Mouse (Mus musculus) adipocyte (in vitro differentiated cells): Measurements from ENCODE around the gene Ppard.
A peak's percentile ranks its signal among the peaks of the same experiment; 100 is the strongest.

Experiments
- DNase-seq: peaks from one replicate; pipeline ENCODE4 v3.0.0-alpha.2; 2016; ENCODE audit warnings: low spot score

Ppard gene

DNA sequence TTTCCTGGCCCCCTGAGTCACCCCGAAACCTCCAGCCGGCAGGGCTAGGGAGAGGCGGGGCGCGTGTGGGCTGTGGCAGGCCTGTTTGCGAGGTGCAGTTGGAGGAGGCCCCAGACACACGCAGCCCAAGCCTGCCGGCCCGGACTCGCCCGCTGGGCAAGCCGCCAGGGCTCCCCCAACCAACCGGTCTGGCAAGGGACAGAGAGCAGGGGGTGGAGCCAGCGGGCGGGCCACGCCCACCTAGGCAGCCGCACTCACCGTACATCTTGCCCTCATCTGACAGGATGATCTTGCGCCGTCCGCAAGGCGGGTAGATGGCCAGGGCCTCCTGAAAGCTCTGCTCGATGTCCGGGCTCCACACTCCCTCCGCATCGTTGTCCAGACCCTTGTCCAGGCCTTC lies 108.6 kb downstream of the Ppard start:
- peak; percentile 44 for DNase-seq

DNA sequence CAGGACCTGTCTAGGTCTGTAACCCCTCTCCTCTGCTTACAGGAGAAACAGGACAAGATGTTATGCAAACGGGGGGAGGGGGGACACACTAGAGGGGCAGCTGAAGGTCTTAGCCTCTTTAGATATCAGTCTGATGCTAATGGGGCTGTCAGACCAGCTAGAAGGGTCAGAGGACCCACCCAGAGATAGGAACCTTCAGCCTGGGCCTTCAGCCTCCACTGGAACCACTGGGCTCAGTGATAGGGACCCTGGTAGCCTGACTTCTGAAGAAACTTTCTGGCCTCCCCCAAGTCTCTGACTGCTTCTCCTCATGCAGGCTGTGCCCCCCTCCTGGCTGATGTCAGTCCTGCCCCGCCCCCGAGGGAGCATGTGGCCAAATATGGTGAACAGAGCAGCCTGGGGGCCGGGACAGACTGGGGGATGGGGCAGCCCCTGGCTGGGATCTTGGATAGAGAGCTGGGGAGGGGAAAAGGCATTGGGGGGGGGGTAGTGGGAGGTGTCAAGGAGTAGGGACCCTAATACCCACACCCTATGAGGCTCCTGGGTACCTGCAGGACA lies 111.6 kb downstream of the Ppard start:
- no peak for DNase-seq

DNA sequence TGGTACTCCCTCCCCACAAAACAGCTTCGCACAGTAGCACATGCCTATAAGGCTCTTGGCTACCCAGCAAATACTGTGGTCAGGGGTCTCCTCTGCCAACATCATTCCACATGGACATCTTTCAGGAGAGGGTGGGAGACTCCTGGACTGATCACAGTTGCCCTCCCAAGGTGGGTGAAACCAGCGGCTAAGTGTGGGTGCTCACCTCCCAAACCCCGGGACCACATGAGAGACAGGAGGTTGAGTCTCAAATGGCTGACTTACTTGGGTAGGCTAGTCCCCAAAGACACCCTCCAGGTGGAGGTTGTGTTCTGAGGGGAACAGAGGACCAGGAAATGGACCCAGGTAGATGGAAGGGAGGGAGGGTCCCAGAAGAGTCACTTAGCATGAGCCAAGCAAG lies 112.2 kb downstream of the Ppard start:
- no peak for DNase-seq

DNA sequence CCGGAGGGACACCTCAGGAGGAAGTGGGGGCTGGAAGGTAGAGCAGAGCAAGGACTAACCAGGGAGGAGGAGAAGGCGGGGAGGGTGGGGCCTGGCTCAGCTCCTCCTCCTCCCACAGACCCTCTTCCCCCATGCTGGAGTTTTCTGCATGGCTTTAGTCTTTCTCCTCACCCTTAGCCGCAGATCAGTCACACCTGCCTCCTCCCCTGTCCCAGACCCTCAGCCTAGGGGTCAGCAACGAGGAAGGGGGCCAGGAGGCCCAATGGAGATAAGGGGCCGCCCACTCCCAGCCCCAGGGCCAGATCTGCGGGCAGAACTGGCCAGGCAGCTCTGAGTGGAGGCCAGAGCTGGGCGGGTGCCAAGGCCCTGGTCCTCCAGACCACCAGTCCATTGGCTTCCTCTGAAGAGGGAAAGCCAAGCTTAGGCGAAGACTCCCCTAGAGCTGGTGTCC lies 112.8 kb downstream of the Ppard start:
- DNase-seq: no peak

DNA sequence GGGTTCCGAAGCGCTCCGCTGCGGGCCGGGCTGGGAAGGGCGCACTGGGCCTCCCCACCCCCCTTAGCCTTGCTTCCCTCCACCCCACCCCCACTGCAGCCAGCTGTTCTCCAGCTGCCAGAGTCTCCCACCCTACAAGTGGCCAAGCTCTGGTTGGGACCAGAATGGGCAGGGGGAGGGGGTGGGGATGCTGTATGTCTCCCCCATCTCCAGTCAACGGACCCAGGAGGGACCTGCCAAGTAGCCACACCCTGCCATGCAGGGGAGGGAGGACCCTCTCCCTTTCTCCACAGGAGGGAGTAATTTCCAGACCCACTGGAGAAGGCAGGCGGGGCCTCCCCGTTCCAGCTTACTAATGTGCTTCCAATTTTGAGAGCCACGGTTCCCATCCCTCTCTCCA lies 113.4 kb downstream of the Ppard start:
- DNase-seq: no peak

DNA sequence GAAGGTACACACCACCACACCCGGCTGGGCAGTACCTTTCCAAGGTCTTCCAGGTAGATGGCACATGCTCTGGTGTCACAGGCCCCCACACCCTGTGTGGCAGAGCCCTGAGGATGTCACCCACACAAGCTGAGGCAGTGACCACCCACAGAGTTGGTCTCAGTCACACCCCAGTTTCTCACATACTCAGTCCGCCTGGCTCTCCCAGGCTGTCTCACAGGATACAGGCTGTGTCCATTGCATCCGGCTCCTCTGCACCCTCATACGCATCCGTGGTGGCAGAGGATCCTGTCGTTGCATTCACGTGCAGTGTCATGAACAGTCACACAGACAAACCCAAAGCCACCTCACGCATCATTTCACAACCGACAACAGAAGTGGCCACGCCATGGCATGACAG lies 114.8 kb downstream of the Ppard start:
- no peak for DNase-seq

DNA sequence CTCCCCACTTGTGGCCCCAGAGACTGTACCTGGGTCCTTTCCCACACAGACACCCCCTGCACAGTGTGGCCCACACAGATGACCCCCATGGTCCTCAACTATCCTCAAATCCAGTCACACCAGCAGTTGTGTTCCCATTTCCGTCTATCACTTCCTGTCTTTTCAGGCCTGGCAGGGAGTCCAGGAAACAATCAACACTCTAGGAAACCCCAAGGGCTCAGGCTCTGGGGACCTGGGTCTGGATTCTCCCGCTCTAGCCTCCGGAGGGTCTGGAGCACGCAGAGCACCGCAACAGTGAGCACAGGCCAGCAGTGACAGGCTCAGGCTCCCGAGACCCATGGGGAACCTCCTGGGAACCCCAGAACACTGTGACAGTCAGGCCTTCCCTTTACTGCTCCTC lies 115.7 kb downstream of the Ppard start:
- no peak for DNase-seq

DNA sequence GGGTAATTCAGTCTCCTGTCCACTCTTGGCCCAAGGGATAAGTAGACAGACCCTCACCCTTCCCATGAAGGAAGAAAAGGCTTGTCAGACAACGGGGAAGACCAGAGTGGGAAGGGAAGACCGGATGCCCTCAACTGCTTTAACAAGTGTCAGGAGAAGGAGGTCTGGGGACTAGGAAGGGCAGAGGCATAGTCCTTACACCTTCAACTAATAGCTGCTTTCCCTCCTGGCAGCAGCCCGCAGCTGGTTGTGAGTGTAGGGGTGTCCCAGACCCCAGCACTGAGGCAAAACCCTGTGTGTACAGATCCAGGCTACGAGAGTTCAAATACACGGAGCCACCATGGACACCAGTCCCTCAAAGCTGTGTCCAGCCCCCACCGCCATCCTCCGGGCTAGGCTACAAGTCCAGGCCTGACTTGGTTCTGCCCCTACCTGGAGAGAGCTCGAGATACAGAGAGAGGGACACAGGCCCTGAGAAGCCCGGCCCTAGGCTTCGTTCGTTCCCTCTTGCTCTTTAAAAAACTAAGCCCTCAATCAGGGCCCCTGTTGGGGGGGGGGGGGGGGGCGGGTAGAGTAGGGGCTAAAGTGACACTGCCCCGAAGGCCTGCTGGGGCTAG lies 116.9 kb downstream of the Ppard start:
- DNase-seq: peak; percentile 50

DNA sequence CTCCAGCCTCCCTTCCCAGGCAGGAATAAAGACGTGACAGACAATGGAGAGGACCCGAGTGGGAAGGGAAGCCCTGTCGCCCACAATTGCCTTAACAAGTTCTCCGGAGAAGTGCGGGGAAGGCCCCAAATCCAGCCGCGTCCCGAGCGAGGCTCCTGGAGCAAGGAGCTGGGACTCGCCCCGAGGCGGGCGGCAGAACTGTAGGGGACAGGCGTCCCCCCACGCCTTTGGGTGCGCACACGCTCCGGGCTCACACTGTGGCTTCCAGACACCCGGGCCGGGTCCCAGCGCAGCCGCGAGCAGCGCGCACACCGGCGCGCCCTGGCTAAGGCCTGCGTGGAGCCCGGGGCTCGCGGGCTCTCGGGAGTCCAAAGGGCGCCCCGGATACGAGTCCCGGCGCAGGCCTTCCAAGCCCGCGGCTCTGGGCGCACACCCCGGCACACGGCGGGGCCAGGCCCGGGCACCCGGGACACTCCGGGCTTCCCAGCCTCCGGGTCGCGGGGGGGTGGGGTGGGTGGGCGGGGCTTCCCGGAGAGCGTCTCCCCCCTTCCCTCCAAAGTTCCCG lies 117.5 kb downstream of the Ppard start:
- DNase-seq: no peak

DNA sequence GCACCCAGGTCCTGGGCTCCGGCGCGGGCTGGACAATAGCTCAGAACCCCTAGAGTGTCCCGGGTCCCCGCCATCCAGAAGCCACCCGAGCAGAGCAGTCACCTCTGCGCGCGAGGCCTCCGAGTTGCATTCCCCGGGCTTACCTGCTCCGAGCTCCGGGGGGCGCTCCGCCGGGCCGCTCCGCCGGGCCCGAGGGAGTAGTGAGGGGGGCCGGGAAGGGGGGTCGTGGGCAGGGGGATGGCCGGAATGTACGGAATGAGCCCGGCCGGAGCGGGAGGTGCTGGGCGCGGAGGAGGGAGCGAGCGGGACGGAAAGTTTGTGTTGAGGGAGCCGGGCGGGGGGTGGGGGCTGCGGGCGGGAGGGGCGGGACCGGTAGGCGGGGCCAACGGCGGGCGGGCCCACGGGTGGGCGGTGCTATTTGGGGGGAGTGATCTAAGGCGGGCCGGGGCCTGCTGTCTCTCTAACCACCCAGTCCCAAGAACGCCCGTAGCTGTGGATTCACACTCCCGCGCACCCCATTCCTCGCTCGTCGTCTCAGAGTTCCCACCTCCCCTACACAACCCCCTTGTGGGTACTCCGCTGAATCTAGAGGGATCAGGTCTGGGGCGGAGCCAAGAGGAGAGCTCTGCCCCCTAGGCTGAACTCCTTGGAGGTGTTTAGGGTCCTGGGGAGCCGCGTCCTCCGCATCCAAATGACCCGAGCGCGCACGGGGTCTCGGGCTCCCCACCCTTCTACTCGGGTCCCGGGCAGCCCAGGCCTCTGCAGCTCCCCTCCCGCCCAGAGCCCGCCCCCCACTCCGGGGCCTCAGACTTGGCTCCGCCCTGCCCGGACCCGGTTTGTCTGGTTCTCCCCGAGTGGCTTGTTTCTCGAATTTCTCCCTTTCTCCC lies 118.2 kb downstream of the Ppard start, which contains the start of gene Tead3:
TSS of gene Tead3 (minus strand) at position 352 of the 887 bp plus-strand sequence.
- DNase-seq: peak; percentile 82
